Mouse (Mus musculus) midbrain, postnatal 0 days (tissue): Measurements from ENCODE around the gene Dlg2. TPM values are rescaled to one million over a fixed set of nuclear protein-coding genes. Genes with fewer than 3 reads are reported as not detected.

ENCODE experiments used
- ATAC-seq: fragments of 200-750 bp; cut with Nextera tagmentation; 2 replicates; pipeline ENCODE4 v1.8.0; 2017; ENCODE audit warnings: moderate number of reproducible peaks, mild to moderate bottlenecking, moderate TSS enrichment, moderate library complexity; ENCODE audit not compliant: low FRiP score
- DNase-seq: peaks from one replicate; pipeline ENCODE4 v3.0.0-alpha.2; 2015; ENCODE audit warnings: low spot score
- H3K27ac ChIP-seq: fragments of 300-500 bp; sonication (generic); 2 replicates; pipeline ENCODE4 v1.5.1; 2014; ENCODE audit warnings: low read depth, mild to moderate bottlenecking, low read length, mixed read lengths
- H3K27me3 ChIP-seq: fragments of 300-500 bp; sonication (generic); 2 replicates; pipeline ENCODE4 v1.6.1; 2014; ENCODE audit warnings: low read length, control low read depth, mixed read lengths; ENCODE audit not compliant: insufficient read depth
- H3K36me3 ChIP-seq: fragments of 300-500 bp; sonication (generic); 2 replicates; pipeline ENCODE4 v1.6.1; 2014; ENCODE audit warnings: low read length, control low read depth, mixed read lengths; ENCODE audit not compliant: insufficient read depth
- H3K4me1 ChIP-seq: fragments of 300-500 bp; sonication (generic); 2 replicates; pipeline ENCODE4 v1.6.1; 2014; ENCODE audit warnings: mild to moderate bottlenecking, control low read depth, antibody characterized with exemption, low read length, mixed read lengths; ENCODE audit not compliant: insufficient read depth
- H3K4me2 ChIP-seq: fragments of 300-500 bp; sonication (generic); 2 replicates; pipeline ENCODE4 v1.6.1; 2014; ENCODE audit warnings: low read depth, mild to moderate bottlenecking, low read length, mixed read lengths; ENCODE audit not compliant: poor library complexity, severe bottlenecking
- H3K4me3 ChIP-seq: fragments of 300-500 bp; sonication (generic); 2 replicates; pipeline ENCODE4 v1.5.1; 2014; ENCODE audit warnings: low read depth, mild to moderate bottlenecking, low read length, moderate library complexity
- H3K9ac ChIP-seq: fragments of 300-500 bp; sonication (generic); replicated peaks from 2 replicates; pipeline ENCODE4 v1.6.1; 2014; ENCODE audit warnings: mild to moderate bottlenecking, low read length, moderate library complexity, mixed read lengths; ENCODE audit not compliant: poor library complexity, severe bottlenecking
- H3K9me3 ChIP-seq: fragments of 300-500 bp; sonication (generic); 2 replicates; pipeline ENCODE4 v1.6.1; 2016; ENCODE audit warnings: low read length, control low read depth
- CTCF ChIP-seq: IDR thresholded peaks from 2 replicates; pipeline ENCODE4 v1.5.1; 2016; ENCODE audit warnings: antibody characterized with exemption, mild to moderate bottlenecking
- WGBS: fragments of 180-500 bp; shearing (Covaris S2); extraction: QIAGEN DNeasy Blood & Tissue Kit; methylation state at CpG from one replicate; pipeline ENCODE4 v1.1.7; 2014; 5-methylcytosine and 5-hydroxymethylcytosine counted together
- polyA plus RNA-seq: library from polyadenylated mRNA; unstranded; fragments of >200 nt; fragmentation: Nextera tagmentation; extraction: Ambion mirVana; gene quantifications from 2 replicates; pipeline ENCODE4 v1.2.1, GENCODE M21; 2015
- total RNA-seq: library from RNA; depleted of rRNA; stranded (reverse); fragments of >200 nt; gene quantifications from 2 replicates; pipeline ENCODE4 v1.2.3, GENCODE M21; 2014

The Dlg2 gene
- total and polyA plus RNA-seq, 2 experiments from 2014 or later, result 21.6 to 126 TPM

- TF ChIP-seq CTCF, result no peak
- 63% methylated on average over 1 of the region's 1 CpGs for WGBS
- Histone ChIP-seq H3K9me3 (no peaks in the 10 kb centered on the region), H3K27me3 (no peaks in the 10 kb centered on the region), H3K36me3 (no peaks in the 10 kb centered on the region), H3K9ac (no peak overlapping the region), H3K4me3 (no peak overlapping the region), H3K4me1 (no peaks in the 10 kb centered on the region), H3K4me2 (no peak overlapping the region), H3K27ac (no peak overlapping the region)
- no peak for DNase-seq
- ATAC-seq, result no peak
Observed at GRCm38 (mm10) chr7:92479143-92479542, 2002.7 kb downstream of the Dlg2 start.

GRCm38 (mm10) chr7:92479748-92480147 lies 2003.3 kb downstream of the Dlg2 start:
- no peaks in the 10 kb centered on the region for H3K36me3 ChIP-seq
- ATAC-seq (no peak), DNase-seq (no peak)
- no peak overlapping the region for H3K27ac ChIP-seq
- no peak overlapping the region for H3K4me2 ChIP-seq
- WGBS, result 93% methylated on average over 2 of the region's 2 CpGs
- no peaks in the 10 kb centered on the region for H3K9me3 ChIP-seq
- H3K27me3 ChIP-seq, result no peaks in the 10 kb centered on the region
- no peak for TF ChIP-seq CTCF
- no peak overlapping the region for H3K4me3 ChIP-seq
- H3K9ac ChIP-seq, result no peak overlapping the region
- no peaks in the 10 kb centered on the region for H3K4me1 ChIP-seq

GRCm38 (mm10) chr7:92483346-92483745 lies 2006.9 kb downstream of the Dlg2 start:
- no peak for ATAC-seq
- H3K36me3 ChIP-seq, result no peaks in the 10 kb centered on the region
- no peak for TF ChIP-seq CTCF
- no peak for DNase-seq
- 88% methylated on average over 3 of the region's 3 CpGs for WGBS
- no peak overlapping the region for H3K4me2 ChIP-seq
- H3K4me3 ChIP-seq, result no peak overlapping the region
- H3K9ac ChIP-seq, result no peak overlapping the region
- H3K27ac ChIP-seq, result no peak overlapping the region
- H3K4me1 ChIP-seq, result no peaks in the 10 kb centered on the region
- no peaks in the 10 kb centered on the region for H3K9me3 ChIP-seq
- H3K27me3 ChIP-seq, result no peaks in the 10 kb centered on the region

- Histone ChIP-seq H3K27me3 (no peaks in the 10 kb centered on the region), H3K9me3 (no peaks in the 10 kb centered on the region), H3K4me1 (no peaks in the 10 kb centered on the region), H3K36me3 (no peaks in the 10 kb centered on the region), H3K9ac (no peak overlapping the region), H3K27ac (no peak overlapping the region), H3K4me2 (no peak overlapping the region), H3K4me3 (no peak overlapping the region)
- DNase-seq (peak; percentile 26), ATAC-seq (no peak)
- 36% methylated on average over 3 of the region's 3 CpGs for WGBS
- TF ChIP-seq CTCF, result no peak
Observed at GRCm38 (mm10) chr7:92485881-92486710, 2009.6 kb downstream of the Dlg2 start.

- no peaks in the 10 kb centered on the region for H3K4me1 ChIP-seq
- WGBS, result 92% methylated on average over 4 of the region's 4 CpGs
- no peak for ATAC-seq
- H3K9ac ChIP-seq, result no peak overlapping the region
- no peak overlapping the region for H3K4me2 ChIP-seq
- no peak overlapping the region for H3K4me3 ChIP-seq
- H3K27ac ChIP-seq, result no peak overlapping the region
- no peaks in the 10 kb centered on the region for H3K36me3 ChIP-seq
- no peak for TF ChIP-seq CTCF
- DNase-seq, result no peak
- no peaks in the 10 kb centered on the region for H3K27me3 ChIP-seq
- H3K9me3 ChIP-seq, result no peaks in the 10 kb centered on the region
Observed at GRCm38 (mm10) chr7:92486878-92487277, 2010.4 kb downstream of the Dlg2 start.

- H3K9ac ChIP-seq, result no peak overlapping the region
- no peaks in the 10 kb centered on the region for H3K27me3 ChIP-seq
- ATAC-seq (no peak), DNase-seq (no peak)
- no peaks in the 10 kb centered on the region for H3K4me1 ChIP-seq
- no peaks in the 10 kb centered on the region for H3K36me3 ChIP-seq
- TF ChIP-seq CTCF, result no peak
- no peak overlapping the region for H3K27ac ChIP-seq
- H3K4me3 ChIP-seq, result no peak overlapping the region
- WGBS, result 96% methylated on average over 1 of the region's 1 CpGs
- no peak overlapping the region for H3K4me2 ChIP-seq
- H3K9me3 ChIP-seq, result no peaks in the 10 kb centered on the region
Observed at GRCm38 (mm10) chr7:92492262-92492661, 2015.8 kb downstream of the Dlg2 start.
